Mouse (Mus musculus): Measurements from ENCODE around the gene Ldlrad3.

Gene Ldlrad3

GRCm38 (mm10) chr2:102113801-102114200, 72.4 kb downstream of the Ldlrad3 start:
- no peak for DNase-seq

- peak; percentile 60 for DNase-seq
Measured at GRCm38 (mm10) chr2:102113323-102113722, 72.9 kb downstream of the Ldlrad3 start.

GRCm38 (mm10) chr2:102111906-102112499, 74.2 kb downstream of the Ldlrad3 start:
- DNase-seq = no peak

DNA sequence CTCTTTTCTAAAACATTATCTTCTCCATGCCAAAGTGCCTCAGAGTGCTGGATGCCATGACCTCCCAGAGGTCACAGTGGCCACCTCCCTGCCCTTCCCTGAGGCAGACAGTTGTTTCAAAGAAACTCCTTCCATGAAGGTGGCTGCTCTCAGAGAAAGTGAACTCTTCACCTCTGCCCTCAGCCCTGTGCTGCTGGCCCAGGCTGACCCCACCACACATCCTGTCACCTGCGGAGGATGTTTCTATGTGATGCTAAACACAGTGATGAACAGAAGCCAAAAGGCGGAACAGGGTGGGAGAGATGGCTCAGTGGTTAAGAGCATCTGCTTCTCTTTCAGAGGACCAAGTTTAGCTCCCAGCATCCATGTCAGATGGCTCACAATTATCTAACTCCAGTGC, 75.9 kb downstream of the Ldlrad3 start:
- no peak for DNase-seq

GRCm38 (mm10) chr2:102107280-102107679, 78.9 kb downstream of the Ldlrad3 start:
- DNase-seq = no peak

- no peak for DNase-seq
Measured at GRCm38 (mm10) chr2:102106728-102107127, 79.5 kb downstream of the Ldlrad3 start.

GRCm38 (mm10) chr2:102105454-102105853, 80.7 kb downstream of the Ldlrad3 start:
- DNase-seq = no peak

GRCm38 (mm10) chr2:102103955-102104354, 82.2 kb downstream of the Ldlrad3 start:
- DNase-seq = no peak

GRCm38 (mm10) chr2:102100490-102100889, 85.7 kb downstream of the Ldlrad3 start:
- DNase-seq = no peak

DNA sequence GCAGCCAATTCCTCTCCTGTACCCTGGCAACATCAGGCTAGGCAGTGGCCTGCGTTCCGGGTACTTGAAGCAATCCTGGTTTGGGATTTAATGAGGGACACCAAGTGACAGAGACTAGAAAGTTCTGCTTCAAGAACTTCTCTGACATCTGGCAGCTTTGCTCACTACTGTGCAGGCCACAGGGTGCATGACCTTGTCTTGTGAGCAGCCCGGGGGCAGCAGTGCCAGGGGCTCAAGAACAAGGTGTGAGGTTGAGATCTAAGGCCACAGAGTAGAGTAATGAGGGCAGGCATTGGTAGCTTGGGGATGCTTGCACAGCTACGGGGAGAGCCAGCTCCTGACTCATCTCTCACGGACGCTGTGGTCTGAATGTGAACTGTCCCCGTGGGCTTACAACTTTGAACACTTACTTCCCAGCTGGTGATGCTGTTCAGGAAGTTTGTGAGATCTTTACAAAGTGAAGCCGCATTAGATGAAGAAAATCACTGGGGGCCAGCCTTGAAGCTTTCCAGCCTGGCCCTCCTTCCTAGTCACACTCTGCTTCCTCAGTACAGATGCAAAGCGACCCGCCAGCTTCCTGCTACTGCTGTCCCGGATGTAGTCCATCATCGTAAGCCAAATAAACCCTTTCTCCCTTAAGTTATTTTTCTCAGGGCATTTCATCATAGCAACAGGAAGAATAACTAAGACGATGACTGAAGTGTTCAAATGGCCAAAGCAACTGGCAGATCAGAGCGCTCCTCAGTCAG, 86.3 kb downstream of the Ldlrad3 start:
- no peak for DNase-seq

GRCm38 (mm10) chr2:102099261-102099660, 86.9 kb downstream of the Ldlrad3 start:
- DNase-seq = no peak

- peak; percentile 81 for DNase-seq
Measured at GRCm38 (mm10) chr2:102094773-102095172, 91.4 kb downstream of the Ldlrad3 start.

GRCm38 (mm10) chr2:102094281-102094680, 91.9 kb downstream of the Ldlrad3 start:
- no peak for DNase-seq

DNA sequence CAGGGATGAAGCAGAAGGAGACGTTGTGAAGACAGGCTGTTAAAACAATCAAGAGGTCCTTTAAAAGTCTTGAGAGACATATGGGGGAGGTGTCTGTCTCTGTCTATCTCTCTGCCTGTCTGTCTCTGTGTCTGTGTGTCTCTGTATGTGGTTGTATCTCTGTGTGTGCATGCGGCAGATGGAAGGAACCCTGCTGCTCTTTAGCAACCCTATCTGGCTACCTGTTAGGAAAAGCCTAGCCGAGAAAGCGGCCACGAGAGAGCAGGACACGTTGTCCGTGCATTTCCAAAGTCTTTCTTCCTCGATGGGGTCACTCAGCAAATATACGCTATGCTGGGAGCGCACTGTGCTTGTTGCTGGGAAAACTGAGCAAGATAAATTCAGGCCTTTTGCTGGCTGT, 93.6 kb downstream of the Ldlrad3 start:
- peak; percentile 55 for DNase-seq

- peak; percentile 85 for DNase-seq
Measured at GRCm38 (mm10) chr2:102091516-102092350, 94.5 kb downstream of the Ldlrad3 start.

DNA sequence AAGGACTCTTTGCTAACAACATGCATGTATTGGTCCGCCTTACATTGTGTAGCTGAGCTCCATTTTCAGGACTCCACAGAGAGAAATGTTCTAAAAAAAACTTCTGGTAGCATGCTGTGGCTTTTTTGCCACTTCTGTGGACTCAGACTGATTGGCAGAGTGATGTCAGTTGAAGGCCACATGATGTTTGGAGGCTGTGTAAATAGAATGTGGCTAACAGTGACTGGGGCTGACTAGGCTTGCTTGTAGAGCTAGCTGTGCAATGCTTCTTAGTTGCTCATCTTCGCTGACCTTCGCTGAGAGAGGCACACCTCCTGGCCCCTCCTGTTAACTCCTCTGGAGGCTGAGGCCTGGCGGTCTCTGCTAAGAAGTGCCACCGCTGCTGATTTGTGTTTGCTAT, 98.4 kb downstream of the Ldlrad3 start:
- no peak for DNase-seq

DNA sequence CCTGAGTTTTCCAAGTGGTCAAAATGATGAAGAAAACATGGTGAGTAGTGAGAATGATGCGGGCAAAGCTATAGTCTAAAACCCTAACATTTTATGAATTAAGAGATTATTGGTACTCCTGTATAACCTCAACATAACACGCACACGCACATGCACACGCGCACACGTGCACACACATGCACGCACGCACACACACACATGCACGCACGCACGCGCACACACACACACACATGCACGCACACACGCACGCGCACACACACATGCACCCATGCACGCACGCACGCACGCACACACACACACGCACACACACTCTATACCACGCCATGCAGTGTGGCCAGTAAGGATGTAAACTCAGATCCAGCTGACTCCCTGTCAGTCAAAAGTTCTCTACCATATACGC, 99.6 kb downstream of the Ldlrad3 start:
- no peak for DNase-seq

- no peak for DNase-seq
Measured at GRCm38 (mm10) chr2:102082782-102083181, 103.4 kb downstream of the Ldlrad3 start.

GRCm38 (mm10) chr2:102077554-102077953, 108.6 kb downstream of the Ldlrad3 start:
- DNase-seq = peak; percentile 87

- DNase-seq = no peak
Measured at GRCm38 (mm10) chr2:102076237-102076636, 109.9 kb downstream of the Ldlrad3 start.

DNA sequence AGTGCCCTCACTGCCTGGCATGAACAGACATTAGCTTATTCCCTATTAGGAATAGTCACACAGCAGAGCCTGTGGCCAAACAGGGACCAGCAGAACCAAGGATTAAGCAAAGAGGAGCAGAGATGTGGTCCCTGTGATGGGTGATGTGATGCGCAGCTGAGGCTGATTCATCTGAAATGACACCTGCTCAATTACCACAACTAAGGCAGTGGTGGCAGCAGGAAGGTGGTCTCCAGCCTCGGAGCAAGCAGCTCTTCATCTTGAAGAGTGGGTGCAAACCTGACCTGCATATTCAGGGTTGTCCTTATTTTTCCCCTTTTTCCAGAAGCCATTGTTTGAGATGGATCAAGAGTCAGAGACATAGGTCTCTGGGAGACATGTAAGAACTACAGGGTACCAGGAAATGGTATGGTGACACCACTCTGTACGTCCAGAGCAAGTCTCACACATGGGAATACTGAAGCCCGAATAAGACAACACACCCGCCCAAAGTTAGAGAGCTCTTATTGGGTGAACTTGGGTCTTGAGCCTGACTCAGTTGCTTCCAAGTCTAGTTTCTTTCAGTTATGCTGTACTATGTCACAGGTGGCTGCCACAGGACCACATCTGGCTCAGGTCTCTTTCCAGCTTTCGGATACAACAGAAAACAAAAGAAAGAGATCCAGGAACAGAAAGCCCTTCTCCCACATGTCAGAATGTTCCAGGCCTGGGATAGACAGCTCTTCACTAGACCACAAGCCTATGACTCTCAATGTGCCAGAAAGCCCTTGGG, 112.7 kb downstream of the Ldlrad3 start:
- DNase-seq = no peak

- no peak for DNase-seq
Measured at GRCm38 (mm10) chr2:102072859-102073258, 113.3 kb downstream of the Ldlrad3 start.

Data from cerebellum, adult 9-11 months (tissue).